Mouse (Mus musculus) v-Abl transformed pro-B cells (cell line): ENCODE data around the gene Skap1.

Source experiments
- in situ Hi-C, 2 experiments: fragments of 400-800 bp; cut with MboI; formaldehyde crosslinking; loops; one replicate each; pipeline ENCODE4 v1.15.1; 2025; ENCODE audit not compliant: unreplicated experiment in 2 of 2

Gene Skap1

GRCm38 (mm10) chr11:96799511-96799910 is 335.1 kb downstream of the Skap1 start:
- in situ Hi-C loops, result no loop called here

GRCm38 (mm10) chr11:96805606-96806005 is 341.2 kb downstream of the Skap1 start:
- in situ Hi-C loops, result no loop called here

GRCm38 (mm10) chr11:96808066-96808465 is 343.7 kb downstream of the Skap1 start:
- in situ Hi-C loops, result no loop called here
